Mouse (Mus musculus): ENCODE data around the gene Gucy2g. TPM values are rescaled to one million over a fixed set of nuclear protein-coding genes. Genes with fewer than 3 reads are reported as not detected.

Gene Gucy2g
- polyA plus RNA-seq, 1 experiment from 2014 or later = not detected

- WGBS = 75% methylated on average over 25 of the region's 25 CpGs
- H3K4me1 ChIP-seq (ENCODE audit: control insufficient read depth, insufficient read depth, low read length) = no peaks in the 10 kb centered on the region
- no peak overlapping the region for H3K4me3 ChIP-seq (ENCODE audit: low read depth, low read length)
- no peaks in the 10 kb centered on the region for H3K9me3 ChIP-seq (ENCODE audit: control insufficient read depth, low read length)
- no peak for ATAC-seq (ENCODE audit: insufficient read depth, low FRiP score, low TSS enrichment)
- no peaks in the 10 kb centered on the region for H3K36me3 ChIP-seq (ENCODE audit: control insufficient read depth, insufficient read depth, low read length)
- no peak for DNase-seq (ENCODE audit: low spot score)
- no peak overlapping the region for H3K9ac ChIP-seq (ENCODE audit: low read length)
- no peak overlapping the region for H3K27ac ChIP-seq (ENCODE audit: low read depth, low read length)
- H3K27me3 ChIP-seq (ENCODE audit: control insufficient read depth, insufficient read depth, low read length) = no peaks in the 10 kb centered on the region
- no peak overlapping the region for H3K4me2 ChIP-seq (ENCODE audit: low read depth)
Observed at GRCm38 (mm10) chr19:55207746-55208538, 33.1 kb downstream of the Gucy2g start.

GRCm38 (mm10) chr19:55207205-55207604 lies 33.8 kb downstream of the Gucy2g start:
- no peak overlapping the region for H3K9ac ChIP-seq (ENCODE audit: low read length)
- no peaks in the 10 kb centered on the region for H3K4me1 ChIP-seq (ENCODE audit: control insufficient read depth, insufficient read depth, low read length)
- H3K27me3 ChIP-seq (ENCODE audit: control insufficient read depth, insufficient read depth, low read length) = no peaks in the 10 kb centered on the region
- DNase-seq (ENCODE audit: low spot score) (no peak), ATAC-seq (ENCODE audit: insufficient read depth, low FRiP score, low TSS enrichment) (no peak)
- 58% methylated on average over 6 of the region's 6 CpGs for WGBS
- no peak overlapping the region for H3K4me2 ChIP-seq (ENCODE audit: low read depth)
- no peak overlapping the region for H3K4me3 ChIP-seq (ENCODE audit: low read depth, low read length)
- no peaks in the 10 kb centered on the region for H3K36me3 ChIP-seq (ENCODE audit: control insufficient read depth, insufficient read depth, low read length)
- H3K27ac ChIP-seq (ENCODE audit: low read depth, low read length) = no peak overlapping the region
- no peaks in the 10 kb centered on the region for H3K9me3 ChIP-seq (ENCODE audit: control insufficient read depth, low read length)

GRCm38 (mm10) chr19:55206482-55207138 lies 34.4 kb downstream of the Gucy2g start:
- DNase-seq (ENCODE audit: low spot score) (peak; percentile 19), ATAC-seq (ENCODE audit: insufficient read depth, low FRiP score, low TSS enrichment) (no peak)
- 39% methylated on average over 8 of the region's 8 CpGs for WGBS
- Histone ChIP-seq H3K27me3 (ENCODE audit: control insufficient read depth, insufficient read depth, low read length) (no peaks in the 10 kb centered on the region), H3K4me1 (ENCODE audit: control insufficient read depth, insufficient read depth, low read length) (no peaks in the 10 kb centered on the region), H3K4me3 (ENCODE audit: low read depth, low read length) (no peak overlapping the region), H3K36me3 (ENCODE audit: control insufficient read depth, insufficient read depth, low read length) (no peaks in the 10 kb centered on the region), H3K9me3 (ENCODE audit: control insufficient read depth, low read length) (no peaks in the 10 kb centered on the region), H3K9ac (ENCODE audit: low read length) (no peak overlapping the region), H3K4me2 (ENCODE audit: low read depth) (no peak overlapping the region), H3K27ac (ENCODE audit: low read depth, low read length) (no peak overlapping the region)

- Histone ChIP-seq H3K9me3 (ENCODE audit: control insufficient read depth, low read length) (no peaks in the 10 kb centered on the region), H3K4me3 (ENCODE audit: low read depth, low read length) (no peak overlapping the region), H3K4me2 (ENCODE audit: low read depth) (0 out of 2 replicates have a peak overlapping the region, but pooled peaks have one; percentile 19), H3K27me3 (ENCODE audit: control insufficient read depth, insufficient read depth, low read length) (no peaks in the 10 kb centered on the region), H3K9ac (ENCODE audit: low read length) (no peak overlapping the region), H3K4me1 (ENCODE audit: control insufficient read depth, insufficient read depth, low read length) (no peaks in the 10 kb centered on the region), H3K36me3 (ENCODE audit: control insufficient read depth, insufficient read depth, low read length) (no peaks in the 10 kb centered on the region), H3K27ac (ENCODE audit: low read depth, low read length) (no peak overlapping the region)
- WGBS = 37% methylated on average over 5 of the region's 5 CpGs
- ATAC-seq (ENCODE audit: insufficient read depth, low FRiP score, low TSS enrichment) (peak; percentile 61), DNase-seq (ENCODE audit: low spot score) (peak; percentile 73)
Observed at GRCm38 (mm10) chr19:55198303-55198702, 42.7 kb downstream of the Gucy2g start.

- Histone ChIP-seq H3K27me3 (ENCODE audit: control insufficient read depth, insufficient read depth, low read length) (no peaks in the 10 kb centered on the region), H3K9ac (ENCODE audit: low read length) (no peak overlapping the region), H3K4me3 (ENCODE audit: low read depth, low read length) (no peak overlapping the region), H3K9me3 (ENCODE audit: control insufficient read depth, low read length) (no peaks in the 10 kb centered on the region), H3K36me3 (ENCODE audit: control insufficient read depth, insufficient read depth, low read length) (no peaks in the 10 kb centered on the region), H3K4me2 (ENCODE audit: low read depth) (no peak overlapping the region), H3K27ac (ENCODE audit: low read depth, low read length) (no peak overlapping the region), H3K4me1 (ENCODE audit: control insufficient read depth, insufficient read depth, low read length) (no peaks in the 10 kb centered on the region)
- 85% methylated on average over 3 of the region's 3 CpGs for WGBS
- ATAC-seq (ENCODE audit: insufficient read depth, low FRiP score, low TSS enrichment) (no peak), DNase-seq (ENCODE audit: low spot score) (no peak)
Observed at GRCm38 (mm10) chr19:55195574-55195973, 45.5 kb downstream of the Gucy2g start.

- no peak overlapping the region for H3K9ac ChIP-seq (ENCODE audit: low read length)
- ATAC-seq (ENCODE audit: insufficient read depth, low FRiP score, low TSS enrichment) (no peak), DNase-seq (ENCODE audit: low spot score) (no peak)
- WGBS = 82% methylated on average over 7 of the region's 7 CpGs
- H3K27me3 ChIP-seq (ENCODE audit: control insufficient read depth, insufficient read depth, low read length) = no peaks in the 10 kb centered on the region
- H3K36me3 ChIP-seq (ENCODE audit: control insufficient read depth, insufficient read depth, low read length) = no peaks in the 10 kb centered on the region
- H3K4me1 ChIP-seq (ENCODE audit: control insufficient read depth, insufficient read depth, low read length) = no peaks in the 10 kb centered on the region
- no peak overlapping the region for H3K27ac ChIP-seq (ENCODE audit: low read depth, low read length)
- no peak overlapping the region for H3K4me2 ChIP-seq (ENCODE audit: low read depth)
- H3K4me3 ChIP-seq (ENCODE audit: low read depth, low read length) = no peak overlapping the region
- no peaks in the 10 kb centered on the region for H3K9me3 ChIP-seq (ENCODE audit: control insufficient read depth, low read length)
Observed at GRCm38 (mm10) chr19:55194520-55195170, 46.4 kb downstream of the Gucy2g start.

- Histone ChIP-seq H3K4me2 (ENCODE audit: low read depth) (no peak overlapping the region), H3K9ac (ENCODE audit: low read length) (no peak overlapping the region), H3K4me1 (ENCODE audit: control insufficient read depth, insufficient read depth, low read length) (no peaks in the 10 kb centered on the region), H3K36me3 (ENCODE audit: control insufficient read depth, insufficient read depth, low read length) (no peaks in the 10 kb centered on the region), H3K9me3 (ENCODE audit: control insufficient read depth, low read length) (no peaks in the 10 kb centered on the region), H3K27me3 (ENCODE audit: control insufficient read depth, insufficient read depth, low read length) (no peaks in the 10 kb centered on the region), H3K4me3 (ENCODE audit: low read depth, low read length) (no peak overlapping the region), H3K27ac (ENCODE audit: low read depth, low read length) (no peak overlapping the region)
- no peak for ATAC-seq (ENCODE audit: insufficient read depth, low FRiP score, low TSS enrichment)
- no peak for DNase-seq (ENCODE audit: low spot score)
- 79% methylated on average over 11 of the region's 11 CpGs for WGBS
Observed at GRCm38 (mm10) chr19:55193717-55194394, 47.2 kb downstream of the Gucy2g start.

GRCm38 (mm10) chr19:55192254-55192945 lies 48.6 kb downstream of the Gucy2g start:
- Histone ChIP-seq H3K4me1 (ENCODE audit: control insufficient read depth, insufficient read depth, low read length) (no peaks in the 10 kb centered on the region), H3K9ac (ENCODE audit: low read length) (no peak overlapping the region), H3K9me3 (ENCODE audit: control insufficient read depth, low read length) (no peaks in the 10 kb centered on the region), H3K36me3 (ENCODE audit: control insufficient read depth, insufficient read depth, low read length) (no peaks in the 10 kb centered on the region), H3K4me2 (ENCODE audit: low read depth) (no peak overlapping the region), H3K4me3 (ENCODE audit: low read depth, low read length) (no peak overlapping the region), H3K27ac (ENCODE audit: low read depth, low read length) (no peak overlapping the region), H3K27me3 (ENCODE audit: control insufficient read depth, insufficient read depth, low read length) (no peaks in the 10 kb centered on the region)
- ATAC-seq (ENCODE audit: insufficient read depth, low FRiP score, low TSS enrichment) (no peak), DNase-seq (ENCODE audit: low spot score) (no peak)
- WGBS = 91% methylated on average over 21 of the region's 21 CpGs
